Mouse (Mus musculus): Measurements from ENCODE around the gene 1700012B09Rik. TPM values are rescaled to one million over a fixed set of nuclear protein-coding genes. Genes with fewer than 3 reads are reported as not detected.

The 1700012B09Rik gene
- polyA plus RNA-seq (2015; fragmentation: Nextera tagmentation; extraction: Ambion mirVana): 3.6 and 4.5 TPM in 2 replicates

- H3K4me3 ChIP-seq (ENCODE audit: low read depth, low read length): no peak within 1 kb of the TSS
- H3K27ac ChIP-seq (ENCODE audit: low read length): no peak within 1 kb of the TSS
- ATAC-seq: peak; percentile 57
- 14% methylated on average over 23 of the region's 23 CpGs for WGBS
- no peaks in the 10 kb centered on the region for H3K27me3 ChIP-seq (ENCODE audit: control insufficient read depth, insufficient read depth, low read depth, low read length)
- no peaks in the 10 kb centered on the region for H3K9me3 ChIP-seq (replicated peaks; ENCODE audit: control insufficient read depth, low read length, poor library complexity, severe bottlenecking)
- H3K9ac ChIP-seq (ENCODE audit: low read depth, low read length): peak within 1 kb of the TSS; percentile 36; the same call in 1 of the 2 replicates
- H3K4me1 ChIP-seq (ENCODE audit: control insufficient read depth, insufficient read depth, low read length): no peaks in the 10 kb centered on the region
- peak within 1 kb of the TSS; percentile 37; the same call in 1 of the 2 replicates for H3K4me2 ChIP-seq (ENCODE audit: low read length)
- H3K36me3 ChIP-seq (ENCODE audit: control insufficient read depth, insufficient read depth, low read length): no peaks in the 10 kb centered on the region
Measured at GRCm38 (mm10) chr9:14770803-14771471, at the start of gene 1700012B09Rik. Gene 1700012B09Rik, minus strand, starts transcription at chr9:14771030.

- 94% methylated on average over 5 of the region's 5 CpGs for WGBS
Measured at GRCm38 (mm10) chr9:14810111-14810510, 39.3 kb upstream of the 1700012B09Rik start.

GRCm38 (mm10) chr9:14806786-14807185 is 36.0 kb upstream of the 1700012B09Rik start:
- no peaks in the 10 kb centered on the region for H3K27me3 ChIP-seq (ENCODE audit: control insufficient read depth, insufficient read depth, low read depth, low read length)
- no peaks in the 10 kb centered on the region for H3K9me3 ChIP-seq (replicated peaks; ENCODE audit: control insufficient read depth, low read length, poor library complexity, severe bottlenecking)
- no peak for ATAC-seq
- no peaks in the 10 kb centered on the region for H3K4me1 ChIP-seq (ENCODE audit: control insufficient read depth, insufficient read depth, low read length)
- no peak overlapping the region for H3K4me2 ChIP-seq (ENCODE audit: low read length)
- H3K9ac ChIP-seq (ENCODE audit: low read depth, low read length): no peak overlapping the region
- no peak overlapping the region for H3K27ac ChIP-seq (ENCODE audit: low read length)
- H3K36me3 ChIP-seq (ENCODE audit: control insufficient read depth, insufficient read depth, low read length): peaks cover 16% of the 10 kb centered on the region; the same call in 1 of the 2 replicates
- WGBS: 100% methylated on average over 1 of the region's 1 CpGs
- no peak overlapping the region for H3K4me3 ChIP-seq (ENCODE audit: low read depth, low read length)

More at GRCm38 (mm10) chr9:14810111-14810510, 39.3 kb upstream of the 1700012B09Rik start:
- H3K27ac ChIP-seq (ENCODE audit: low read length): no peak overlapping the region
- no peak overlapping the region for H3K9ac ChIP-seq (ENCODE audit: low read depth, low read length)
- no peak overlapping the region for H3K4me3 ChIP-seq (ENCODE audit: low read depth, low read length)
- no peak for ATAC-seq
- no peak overlapping the region for H3K4me2 ChIP-seq (ENCODE audit: low read length)
- H3K36me3 ChIP-seq (ENCODE audit: control insufficient read depth, insufficient read depth, low read length): peaks cover 17% of the 10 kb centered on the region
- H3K9me3 ChIP-seq (replicated peaks; ENCODE audit: control insufficient read depth, low read length, poor library complexity, severe bottlenecking): no peaks in the 10 kb centered on the region
- H3K4me1 ChIP-seq (ENCODE audit: control insufficient read depth, insufficient read depth, low read length): no peaks in the 10 kb centered on the region
- no peaks in the 10 kb centered on the region for H3K27me3 ChIP-seq (ENCODE audit: control insufficient read depth, insufficient read depth, low read depth, low read length)

- Histone ChIP-seq H3K4me2 (ENCODE audit: low read length) (no peak overlapping the region), H3K4me3 (ENCODE audit: low read depth, low read length) (no peak overlapping the region), H3K4me1 (ENCODE audit: control insufficient read depth, insufficient read depth, low read length) (no peaks in the 10 kb centered on the region), H3K9me3 (replicated peaks; ENCODE audit: control insufficient read depth, low read length, poor library complexity, severe bottlenecking) (no peaks in the 10 kb centered on the region), H3K9ac (ENCODE audit: low read depth, low read length) (no peak overlapping the region), H3K36me3 (ENCODE audit: control insufficient read depth, insufficient read depth, low read length) (peaks cover 16% of the 10 kb centered on the region; the same call in 1 of the 2 replicates), H3K27me3 (ENCODE audit: control insufficient read depth, insufficient read depth, low read depth, low read length) (no peaks in the 10 kb centered on the region), H3K27ac (ENCODE audit: low read length) (no peak overlapping the region)
- ATAC-seq: no peak
- WGBS: 85% methylated on average over 2 of the region's 2 CpGs
Measured at GRCm38 (mm10) chr9:14805714-14806113, 34.9 kb upstream of the 1700012B09Rik start.

- ATAC-seq: no peak
- WGBS: 88% methylated on average over 6 of the region's 6 CpGs
- H3K27me3 ChIP-seq (ENCODE audit: control insufficient read depth, insufficient read depth, low read depth, low read length): no peaks in the 10 kb centered on the region
- no peaks in the 10 kb centered on the region for H3K9me3 ChIP-seq (replicated peaks; ENCODE audit: control insufficient read depth, low read length, poor library complexity, severe bottlenecking)
- peaks cover 10% of the 10 kb centered on the region; the same call in 1 of the 2 replicates for H3K36me3 ChIP-seq (ENCODE audit: control insufficient read depth, insufficient read depth, low read length)
- H3K4me3 ChIP-seq (ENCODE audit: low read depth, low read length): no peak overlapping the region
- H3K9ac ChIP-seq (ENCODE audit: low read depth, low read length): no peak overlapping the region
- no peak overlapping the region for H3K4me2 ChIP-seq (ENCODE audit: low read length)
- peaks cover 8% of the 10 kb centered on the region for H3K4me1 ChIP-seq (ENCODE audit: control insufficient read depth, insufficient read depth, low read length)
- H3K27ac ChIP-seq (ENCODE audit: low read length): no peak overlapping the region
Measured at GRCm38 (mm10) chr9:14787356-14787755, 16.5 kb upstream of the 1700012B09Rik start.

- Histone ChIP-seq H3K36me3 (ENCODE audit: control insufficient read depth, insufficient read depth, low read length) (peaks cover 21% of the 10 kb centered on the region), H3K9ac (ENCODE audit: low read depth, low read length) (peak within 1 kb of the TSS; percentile 77), H3K27ac (ENCODE audit: low read length) (peak within 1 kb of the TSS; percentile 89), H3K9me3 (replicated peaks; ENCODE audit: control insufficient read depth, low read length, poor library complexity, severe bottlenecking) (no peaks in the 10 kb centered on the region), H3K4me2 (ENCODE audit: low read length) (peak within 1 kb of the TSS; percentile 94), H3K4me1 (ENCODE audit: control insufficient read depth, insufficient read depth, low read length) (peaks cover 8% of the 10 kb centered on the region), H3K27me3 (ENCODE audit: control insufficient read depth, insufficient read depth, low read depth, low read length) (no peaks in the 10 kb centered on the region), H3K4me3 (ENCODE audit: low read depth, low read length) (peak within 1 kb of the TSS; percentile 85)
- peak; percentile 100 for ATAC-seq
- under 1% methylated on average over 62 of the region's 62 CpGs for WGBS
Measured at GRCm38 (mm10) chr9:14784039-14785002, 13.5 kb upstream of the 1700012B09Rik start, which contains the start of the genes Mre11a and Ankrd49. Gene Mre11a, plus strand, starts transcription at chr9:14784654. Gene Ankrd49, minus strand, starts transcription at chr9:14784856.

GRCm38 (mm10) chr9:14778341-14778740 is 7.5 kb upstream of the 1700012B09Rik start:
- H3K4me3 ChIP-seq (ENCODE audit: low read depth, low read length): no peak overlapping the region
- no peaks in the 10 kb centered on the region for H3K27me3 ChIP-seq (ENCODE audit: control insufficient read depth, insufficient read depth, low read depth, low read length)
- peaks cover 18% of the 10 kb centered on the region for H3K36me3 ChIP-seq (ENCODE audit: control insufficient read depth, insufficient read depth, low read length)
- H3K9me3 ChIP-seq (replicated peaks; ENCODE audit: control insufficient read depth, low read length, poor library complexity, severe bottlenecking): no peaks in the 10 kb centered on the region
- WGBS: 47% methylated on average over 13 of the region's 13 CpGs
- no peak for ATAC-seq
- no peak overlapping the region for H3K9ac ChIP-seq (ENCODE audit: low read depth, low read length)
- H3K4me2 ChIP-seq (ENCODE audit: low read length): no peak overlapping the region
- H3K4me1 ChIP-seq (ENCODE audit: control insufficient read depth, insufficient read depth, low read length): no peaks in the 10 kb centered on the region
- H3K27ac ChIP-seq (ENCODE audit: low read length): no peak overlapping the region

GRCm38 (mm10) chr9:14773813-14774212 is 3.0 kb upstream of the 1700012B09Rik start:
- H3K9ac ChIP-seq (ENCODE audit: low read depth, low read length): no peak overlapping the region
- H3K9me3 ChIP-seq (replicated peaks; ENCODE audit: control insufficient read depth, low read length, poor library complexity, severe bottlenecking): no peaks in the 10 kb centered on the region
- H3K27me3 ChIP-seq (ENCODE audit: control insufficient read depth, insufficient read depth, low read depth, low read length): no peaks in the 10 kb centered on the region
- no peaks in the 10 kb centered on the region for H3K4me1 ChIP-seq (ENCODE audit: control insufficient read depth, insufficient read depth, low read length)
- 44% methylated on average over 2 of the region's 2 CpGs for WGBS
- H3K4me2 ChIP-seq (ENCODE audit: low read length): no peak overlapping the region
- H3K27ac ChIP-seq (ENCODE audit: low read length): no peak overlapping the region
- ATAC-seq: no peak
- no peak overlapping the region for H3K4me3 ChIP-seq (ENCODE audit: low read depth, low read length)
- H3K36me3 ChIP-seq (ENCODE audit: control insufficient read depth, insufficient read depth, low read length): no peaks in the 10 kb centered on the region
